Mouse (Mus musculus): ENCODE measurements around the gene Ntng2. TPM values are rescaled to one million over a fixed set of nuclear protein-coding genes. Genes with fewer than 3 reads are reported as not detected.

Ntng2 gene
- polyA plus RNA-seq, 1 experiment, result 44.7 TPM

- Histone ChIP-seq H3K4me3 (replicated peaks; ENCODE audit: extremely low read depth, low read depth, low read length) (peak overlapping the region; percentile 69), H3K4me1 (ENCODE audit: control insufficient read depth, insufficient read depth, low read length) (no peaks in the 10 kb centered on the region; the same call in 1 of the 2 replicates)
- WGBS, result 4% methylated on average over 17 of the region's 22 CpGs
- DNase-seq, result peak; percentile 20
- TF ChIP-seq POLR2A (IDR thresholded peaks at IDR 0.05; ENCODE audit: borderline replicate concordance, extremely low read depth, low read depth, low read length), result no peak
- peak; percentile 19; the same call in 1 of the 2 replicates for TF ChIP-seq CTCF (IDR thresholded peaks at IDR 0.05; ENCODE audit: insufficient read depth, low read length)
Measured at GRCm38 (mm10) chr2:29253205-29253865, 530 bp upstream of the Ntng2 start.

- no peak for TF ChIP-seq POLR2A (IDR thresholded peaks at IDR 0.05; ENCODE audit: borderline replicate concordance, extremely low read depth, low read depth, low read length)
- no peak for TF ChIP-seq CTCF (IDR thresholded peaks at IDR 0.05; ENCODE audit: insufficient read depth, low read length)
- WGBS, result under 1% methylated on average over 49 of the region's 49 CpGs
- no peak for DNase-seq
- Histone ChIP-seq H3K4me3 (replicated peaks; ENCODE audit: extremely low read depth, low read depth, low read length) (peak overlapping the region; percentile 69), H3K4me1 (ENCODE audit: control insufficient read depth, insufficient read depth, low read length) (no peaks in the 10 kb centered on the region; the same call in 1 of the 2 replicates)
Measured at GRCm38 (mm10) chr2:29252059-29252598, 676 bp downstream of the Ntng2 start.

GRCm38 (mm10) chr2:29251095-29252058 is 1.4 kb downstream of the Ntng2 start:
- peak; percentile 11 for DNase-seq
- under 1% methylated on average over 61 of the region's 61 CpGs for whole genome bisulfite sequencing
- Histone ChIP-seq H3K4me3 (replicated peaks; ENCODE audit: extremely low read depth, low read depth, low read length) (peak overlapping the region; percentile 69), H3K4me1 (ENCODE audit: control insufficient read depth, insufficient read depth, low read length) (no peaks in the 10 kb centered on the region; the same call in 1 of the 2 replicates)
- TF ChIP-seq CTCF (IDR thresholded peaks at IDR 0.05; ENCODE audit: insufficient read depth, low read length), result no peak
- TF ChIP-seq POLR2A (IDR thresholded peaks at IDR 0.05; ENCODE audit: borderline replicate concordance, extremely low read depth, low read depth, low read length), result no peak

GRCm38 (mm10) chr2:29250263-29251094 is 2.3 kb downstream of the Ntng2 start:
- 12% methylated on average over 44 of the region's 44 CpGs for WGBS
- DNase-seq, result no peak
- Histone ChIP-seq H3K4me3 (replicated peaks; ENCODE audit: extremely low read depth, low read depth, low read length) (no peak overlapping the region), H3K4me1 (ENCODE audit: control insufficient read depth, insufficient read depth, low read length) (no peaks in the 10 kb centered on the region; the same call in 1 of the 2 replicates)
- no peak for TF ChIP-seq CTCF (IDR thresholded peaks at IDR 0.05; ENCODE audit: insufficient read depth, low read length)
- no peak for TF ChIP-seq POLR2A (IDR thresholded peaks at IDR 0.05; ENCODE audit: borderline replicate concordance, extremely low read depth, low read depth, low read length)

- DNase-seq, result no peak
- 36% methylated on average over 10 of the region's 10 CpGs for WGBS
- H3K4me3 ChIP-seq (replicated peaks; ENCODE audit: extremely low read depth, low read depth, low read length), result no peak overlapping the region
- no peaks in the 10 kb centered on the region; the same call in 1 of the 2 replicates for H3K4me1 ChIP-seq (ENCODE audit: control insufficient read depth, insufficient read depth, low read length)
- TF ChIP-seq CTCF (IDR thresholded peaks at IDR 0.05; ENCODE audit: insufficient read depth, low read length) (no peak), POLR2A (IDR thresholded peaks at IDR 0.05; ENCODE audit: borderline replicate concordance, extremely low read depth, low read depth, low read length) (no peak)
Measured at GRCm38 (mm10) chr2:29249852-29250251, 3.0 kb downstream of the Ntng2 start.

- no peak for TF ChIP-seq CTCF (IDR thresholded peaks at IDR 0.05; ENCODE audit: insufficient read depth, low read length)
- TF ChIP-seq POLR2A (IDR thresholded peaks at IDR 0.05; ENCODE audit: borderline replicate concordance, extremely low read depth, low read depth, low read length), result no peak
- WGBS, result 61% methylated on average over 3 of the region's 3 CpGs
- no peak overlapping the region for H3K4me3 ChIP-seq (replicated peaks; ENCODE audit: extremely low read depth, low read depth, low read length)
- no peak for DNase-seq
- no peaks in the 10 kb centered on the region; the same call in 1 of the 2 replicates for H3K4me1 ChIP-seq (ENCODE audit: control insufficient read depth, insufficient read depth, low read length)
Measured at GRCm38 (mm10) chr2:29248551-29248950, 4.3 kb downstream of the Ntng2 start.

GRCm38 (mm10) chr2:29247386-29247785 is 5.4 kb downstream of the Ntng2 start:
- no peak for DNase-seq
- TF ChIP-seq CTCF (IDR thresholded peaks at IDR 0.05; ENCODE audit: insufficient read depth, low read length), result no peak
- TF ChIP-seq POLR2A (IDR thresholded peaks at IDR 0.05; ENCODE audit: borderline replicate concordance, extremely low read depth, low read depth, low read length), result no peak
- no peaks in the 10 kb centered on the region; the same call in 1 of the 2 replicates for H3K4me1 ChIP-seq (ENCODE audit: control insufficient read depth, insufficient read depth, low read length)
- 57% methylated on average over 2 of the region's 2 CpGs for WGBS
- H3K4me3 ChIP-seq (replicated peaks; ENCODE audit: extremely low read depth, low read depth, low read length), result no peak overlapping the region

- no peak overlapping the region for H3K4me3 ChIP-seq (replicated peaks; ENCODE audit: extremely low read depth, low read depth, low read length)
- TF ChIP-seq POLR2A (IDR thresholded peaks at IDR 0.05; ENCODE audit: borderline replicate concordance, extremely low read depth, low read depth, low read length) (no peak), CTCF (IDR thresholded peaks at IDR 0.05; ENCODE audit: insufficient read depth, low read length) (no peak)
- H3K4me1 ChIP-seq (ENCODE audit: control insufficient read depth, insufficient read depth, low read length), result no peaks in the 10 kb centered on the region; the same call in 1 of the 2 replicates
- DNase-seq, result no peak
- 71% methylated on average over 7 of the region's 7 CpGs for WGBS
Measured at GRCm38 (mm10) chr2:29246891-29247290, 5.9 kb downstream of the Ntng2 start.

Data from lung, adult 2 months (tissue).